Mouse (Mus musculus): ENCODE measurements at regions not wholly inside any gene's neighbourhood (a gene's known extent, or its start where the extent isn't known, plus 50 kb on each side); places are given as distances from the start of the nearest gene placed in this dataset.

DNA sequence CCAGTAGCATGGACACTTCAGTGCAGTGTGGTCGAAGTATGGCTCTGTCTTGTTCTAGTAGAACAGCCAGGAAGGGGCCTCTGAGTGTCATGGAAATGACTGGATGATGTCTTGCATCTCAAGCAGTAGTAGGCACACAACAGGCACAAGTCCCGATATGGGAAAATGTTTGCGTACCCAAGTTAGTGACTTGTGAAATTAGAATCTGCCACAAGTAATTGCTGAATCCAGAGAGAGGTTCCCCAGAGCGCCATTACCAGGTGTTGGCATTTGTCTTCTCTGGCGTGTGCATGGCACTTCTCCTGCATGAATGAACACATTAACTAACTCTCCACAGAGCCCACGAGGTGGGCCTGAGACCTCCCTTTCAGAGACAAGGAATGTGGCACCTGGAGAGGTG lies 199.3 kb downstream of the Ackr3 start:
- TF ChIP-seq POLR2A (IDR thresholded peaks at IDR 0.05; ENCODE audit: control insufficient read depth, extremely low read depth, insufficient read depth, low read length, poor library complexity): no peak
- TF ChIP-seq CTCF (IDR thresholded peaks at IDR 0.05; ENCODE audit: borderline replicate concordance, control insufficient read depth, extremely low read depth, insufficient read depth, low read length, poor library complexity): no peak
